Comparison of ENCODE assay signal across 12 mouse cellular contexts in the genomic region with DNA sequence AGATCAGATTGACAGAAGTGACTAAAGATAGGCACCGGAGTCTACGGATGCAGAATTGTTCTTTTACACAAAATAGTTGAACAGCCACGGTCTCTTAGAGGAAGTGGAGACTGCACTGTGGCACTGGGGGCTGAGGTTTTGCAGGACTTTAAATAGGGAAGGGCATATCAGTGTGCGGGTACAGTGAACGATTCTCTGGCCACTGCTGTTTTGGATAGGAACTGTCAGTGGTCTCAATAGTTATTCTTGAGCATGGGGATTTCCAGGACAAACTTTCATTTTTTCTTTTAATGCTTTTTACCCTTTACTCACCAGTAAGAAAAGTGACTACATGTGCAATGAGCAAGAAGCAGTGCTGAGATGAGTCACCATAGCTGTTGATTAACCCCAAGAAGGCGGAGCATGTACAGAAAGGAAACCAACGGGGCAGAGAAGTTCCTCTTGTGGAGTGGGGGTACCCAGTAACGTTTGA. TPM values are rescaled to one million over a fixed set of nuclear protein-coding genes. Genes with fewer than 3 reads are reported as not detected.
A peak's percentile ranks its signal among the peaks of the same experiment; 100 is the strongest.
DNase-seq lines count a peak whose midpoint lies in the region; ATAC-seq and TF ChIP-seq lines count a peak whose summit lies in the region.
"Had no signal": no experiment of that assay in that cellular context is flagged by ENCODE, and none has a peak within 500 bp of the region (broad histone marks: within the 10 kb centered on the region; RNA-seq: fewer than 3 reads in every experiment).

No protein-coding gene starts in this region.

- peak overlapping the region; percentile 14; the same call in 1 of the 2 replicates for H3K4me3 ChIP-seq in macrophage (ENCODE audit: inconsistent target)
- H3K4me3 ChIP-seq in forebrain, postnatal 0 days (ENCODE audit: low read depth, low read length): no peak overlapping the region
- H3K4me3 ChIP-seq: limb, embryonic 13.5 days had no signal

- no peaks in the 10 kb centered on the region for H3K36me3 ChIP-seq in macrophage (ENCODE audit: inconsistent target)
- no peaks in the 10 kb centered on the region for H3K36me3 ChIP-seq in forebrain, postnatal 0 days (ENCODE audit: insufficient read depth)
- H3K36me3 ChIP-seq: limb, embryonic 13.5 days had no signal

- no peaks in the 10 kb centered on the region for H3K79me2 ChIP-seq in macrophage (ENCODE audit: inconsistent target)

- no peak overlapping the region for H3K4me2 ChIP-seq in forebrain, postnatal 0 days (ENCODE audit: low read depth)
- H3K4me2 ChIP-seq: limb, embryonic 13.5 days had no signal

- TF ChIP-seq CTCF in forebrain, postnatal 0 days (IDR thresholded peaks at IDR 0.05; ENCODE audit: low read depth): no peak

- no peaks in the 10 kb centered on the region for H3K27me3 ChIP-seq in forebrain, postnatal 0 days (ENCODE audit: insufficient read depth, low read length)
- H3K27me3 ChIP-seq: limb, embryonic 13.5 days had no signal

- H3K9me3 ChIP-seq in forebrain, postnatal 0 days (ENCODE audit: low read length): no peaks in the 10 kb centered on the region
- H3K9me3 ChIP-seq: limb, embryonic 13.5 days had no signal

- WGBS in macrophage (ENCODE audit: missing documents): 2% methylated on average over 8 of the region's 8 CpGs
- WGBS in forebrain, postnatal 0 days: 79% methylated on average over 8 of the region's 8 CpGs

- ATAC-seq in forebrain, postnatal 0 days: no peak

- DNase-seq in heart, adult 8-10 months (ENCODE audit: low spot score): peak; percentile 2
- DNase-seq in heart, postnatal 25 days (ENCODE audit: low spot score): no peak
- DNase-seq in 3T3-L1 (ENCODE audit: low read depth, low spot score) (peak; percentile 47), MN1 (ENCODE audit: low spot score) (no peak)
- peak; percentile 22 for DNase-seq in c-Kit-positive CD71-positive TER-119-positive erythroid progenitor cells, embryonic 14.5 days (ENCODE audit: low spot score)
- no peak for DNase-seq in urinary bladder, adult 18-20 months (ENCODE audit: low spot score in 2 of 2)
- no peak for DNase-seq in forebrain, postnatal 0 days

- intact Hi-C loops in heart, postnatal 25 days (cut with DNase I): no loop called here

- H3K4me1 ChIP-seq in forebrain, postnatal 0 days (ENCODE audit: insufficient read depth): no peaks in the 10 kb centered on the region
- H3K4me1 ChIP-seq: limb, embryonic 13.5 days had no signal

- H3K27ac ChIP-seq in macrophage: peak overlapping the region; percentile 91
- no peak overlapping the region for H3K27ac ChIP-seq in forebrain, postnatal 0 days (ENCODE audit: low read depth, low read length)
- H3K27ac ChIP-seq: limb, embryonic 13.5 days had no signal

- H3K9ac ChIP-seq in forebrain, postnatal 0 days: no peak overlapping the region
- H3K9ac ChIP-seq: limb, embryonic 13.5 days had no signal

RNA-seq across cellular contexts. Expression of gene Vrk2, which starts 46.6 kb away (rescaled TPM):
- 1 to 10 TPM; 4.6 to 8.0 (median 5.7) TPM for total RNA-seq in heart, adult 8-10 months (2022)
- total RNA-seq in heart, postnatal 25 days (2021): 1 to 10 TPM; 4.7 to 6.1 TPM
- total RNA-seq in macrophage (2018; cell fraction: chromatin; rRNA removed): 100 to 1,000 TPM in 17 of 26 experiments, 10 to 100 TPM in 9; 44.0 to 281 (median 129) TPM
- total RNA-seq in macrophage (2018; cell fraction: cytosol; rRNA removed): 10 to 100 TPM; 18.3 to 75.9 (median 41.5) TPM
- total RNA-seq in macrophage (2018; cell fraction: nucleus; rRNA removed): 100 to 1,000 TPM in 10 of 26 experiments, 10 to 100 TPM in 16; 26.2 to 133 (median 84.9) TPM
- 27.1 to 39.5 TPM (median 36.6 TPM) in 3 replicates for polyA plus RNA-seq in macrophage (2018)
- total RNA-seq in forebrain, postnatal 0 days (2014; rRNA removed): 1.8 and 2.5 TPM in 2 replicates
- 1.7 and 3.1 TPM in 2 replicates for polyA plus RNA-seq in forebrain, postnatal 0 days (2015; fragmentation: Nextera tagmentation; extraction: Ambion mirVana)

RNA-seq across cellular contexts. Expression of gene Gm6899, which starts 47.3 kb away (rescaled TPM):
- total RNA-seq in heart, adult 8-10 months (2022): not detected
- total RNA-seq in heart, postnatal 25 days (2021): not detected
- 1 to 10 TPM in 1 of 26 experiments, not detected in 25; 1.0 TPM for total RNA-seq in macrophage (2018; cell fraction: chromatin; rRNA removed)
- not detected for total RNA-seq in macrophage (2018; cell fraction: cytosol; rRNA removed)
- 1 to 10 TPM in 3 of 26 experiments, under 1 TPM in 1, not detected in 22; 0.92 to 2.5 (median 1.3) TPM for total RNA-seq in macrophage (2018; cell fraction: nucleus; rRNA removed)
- not detected in 3 replicates for polyA plus RNA-seq in macrophage (2018)
- not detected in 2 replicates for total RNA-seq in forebrain, postnatal 0 days (2014; rRNA removed)
- not detected in 2 replicates for polyA plus RNA-seq in forebrain, postnatal 0 days (2015; fragmentation: Nextera tagmentation; extraction: Ambion mirVana)
- polyA plus RNA-seq: heart, postnatal 0 days; limb, embryonic 13.5 days; neural tube, embryonic 14.5 days; urinary bladder, adult 2 months had no signal

Comparison
In these comparisons a context has a peak if more than half of its experiments do, and no peak if none do; other contexts are left out.
1. DNase-seq: peak in heart, adult 8-10 months (single experiment), 3T3-L1 (single experiment) and c-Kit-positive CD71-positive TER-119-positive erythroid progenitor cells, embryonic 14.5 days (single experiment); none in heart, postnatal 25 days (single experiment), MN1 (single experiment), urinary bladder, adult 18-20 months (0 of 2) and forebrain, postnatal 0 days (single experiment).